Mouse (Mus musculus): ENCODE measurements at regions not wholly inside any gene's neighbourhood (a gene's known extent, or its start where the extent isn't known, plus 50 kb on each side); places are given as distances from the start of the nearest gene placed in this dataset.

- 88% methylated on average over 1 of the region's 1 CpGs for WGBS
- no peaks in the 10 kb centered on the region for H3K27me3 ChIP-seq (ENCODE audit: control insufficient read depth, insufficient read depth, low read length)
- no peak overlapping the region for H3K27ac ChIP-seq (ENCODE audit: insufficient read depth, low read depth, low read length)
- no peak overlapping the region for H3K4me3 ChIP-seq (ENCODE audit: low read depth, low read length)
- no peaks in the 10 kb centered on the region for H3K36me3 ChIP-seq (ENCODE audit: control insufficient read depth, insufficient read depth, low read length)
- no peak for TF ChIP-seq POLR2A (IDR thresholded peaks at IDR 0.05; ENCODE audit: low read depth, low read length)
- TF ChIP-seq CTCF (IDR thresholded peaks at IDR 0.05; ENCODE audit: extremely low read depth, insufficient read length, insufficient replicate concordance, low read depth, low read length), result no peak
- no peaks in the 10 kb centered on the region for H3K4me1 ChIP-seq (ENCODE audit: control insufficient read depth, insufficient read depth, insufficient read length, low read length)
These were observed 112.9 kb upstream of the Sall1 start for GRCm38 (mm10) chr8:89156909-89157308.

- Histone ChIP-seq H3K27me3 (ENCODE audit: control insufficient read depth, insufficient read depth, low read length) (no peaks in the 10 kb centered on the region), H3K27ac (ENCODE audit: insufficient read depth, low read depth, low read length) (no peak overlapping the region), H3K36me3 (ENCODE audit: control insufficient read depth, insufficient read depth, low read length) (no peaks in the 10 kb centered on the region), H3K4me3 (ENCODE audit: low read depth, low read length) (no peak overlapping the region), H3K4me1 (ENCODE audit: control insufficient read depth, insufficient read depth, insufficient read length, low read length) (no peaks in the 10 kb centered on the region)
- no peak for TF ChIP-seq CTCF (IDR thresholded peaks at IDR 0.05; ENCODE audit: extremely low read depth, insufficient read length, insufficient replicate concordance, low read depth, low read length)
- no peak for TF ChIP-seq POLR2A (IDR thresholded peaks at IDR 0.05; ENCODE audit: low read depth, low read length)
- 41% methylated on average over 3 of the region's 3 CpGs for WGBS
These were observed 109.6 kb upstream of the Sall1 start for GRCm38 (mm10) chr8:89153605-89154004.

GRCm38 (mm10) chr8:89152867-89153595 lies 109.1 kb upstream of the Sall1 start:
- Histone ChIP-seq H3K36me3 (ENCODE audit: control insufficient read depth, insufficient read depth, low read length) (no peaks in the 10 kb centered on the region), H3K4me1 (ENCODE audit: control insufficient read depth, insufficient read depth, insufficient read length, low read length) (no peaks in the 10 kb centered on the region), H3K27ac (ENCODE audit: insufficient read depth, low read depth, low read length) (no peak overlapping the region), H3K4me3 (ENCODE audit: low read depth, low read length) (no peak overlapping the region), H3K27me3 (ENCODE audit: control insufficient read depth, insufficient read depth, low read length) (no peaks in the 10 kb centered on the region)
- WGBS, result 64% methylated on average over 17 of the region's 17 CpGs
- TF ChIP-seq POLR2A (IDR thresholded peaks at IDR 0.05; ENCODE audit: low read depth, low read length) (no peak), CTCF (IDR thresholded peaks at IDR 0.05; ENCODE audit: extremely low read depth, insufficient read length, insufficient replicate concordance, low read depth, low read length) (no peak)

- Histone ChIP-seq H3K27me3 (ENCODE audit: control insufficient read depth, insufficient read depth, low read length) (no peaks in the 10 kb centered on the region), H3K36me3 (ENCODE audit: control insufficient read depth, insufficient read depth, low read length) (no peaks in the 10 kb centered on the region), H3K4me1 (ENCODE audit: control insufficient read depth, insufficient read depth, insufficient read length, low read length) (no peaks in the 10 kb centered on the region), H3K4me3 (ENCODE audit: low read depth, low read length) (no peak overlapping the region), H3K27ac (ENCODE audit: insufficient read depth, low read depth, low read length) (no peak overlapping the region)
- WGBS, result 48% methylated on average over 8 of the region's 8 CpGs
- TF ChIP-seq CTCF (IDR thresholded peaks at IDR 0.05; ENCODE audit: extremely low read depth, insufficient read length, insufficient replicate concordance, low read depth, low read length), result no peak
- no peak for TF ChIP-seq POLR2A (IDR thresholded peaks at IDR 0.05; ENCODE audit: low read depth, low read length)
These were observed 108.4 kb upstream of the Sall1 start for GRCm38 (mm10) chr8:89152331-89152730.

- Histone ChIP-seq H3K4me1 (ENCODE audit: control insufficient read depth, insufficient read depth, insufficient read length, low read length) (no peaks in the 10 kb centered on the region), H3K36me3 (ENCODE audit: control insufficient read depth, insufficient read depth, low read length) (no peaks in the 10 kb centered on the region), H3K4me3 (ENCODE audit: low read depth, low read length) (no peak overlapping the region), H3K27me3 (ENCODE audit: control insufficient read depth, insufficient read depth, low read length) (no peaks in the 10 kb centered on the region), H3K27ac (ENCODE audit: insufficient read depth, low read depth, low read length) (no peak overlapping the region)
- TF ChIP-seq CTCF (IDR thresholded peaks at IDR 0.05; ENCODE audit: extremely low read depth, insufficient read length, insufficient replicate concordance, low read depth, low read length) (no peak), POLR2A (IDR thresholded peaks at IDR 0.05; ENCODE audit: low read depth, low read length) (no peak)
- WGBS, result 56% methylated on average over 2 of the region's 2 CpGs
These were observed 107.0 kb upstream of the Sall1 start for GRCm38 (mm10) chr8:89150952-89151351.

- H3K27ac ChIP-seq (ENCODE audit: insufficient read depth, low read depth, low read length), result no peak overlapping the region
- H3K36me3 ChIP-seq (ENCODE audit: control insufficient read depth, insufficient read depth, low read length), result no peaks in the 10 kb centered on the region
- 55% methylated on average over 8 of the region's 8 CpGs for WGBS
- no peaks in the 10 kb centered on the region for H3K4me1 ChIP-seq (ENCODE audit: control insufficient read depth, insufficient read depth, insufficient read length, low read length)
- no peak overlapping the region for H3K4me3 ChIP-seq (ENCODE audit: low read depth, low read length)
- no peak for TF ChIP-seq CTCF (IDR thresholded peaks at IDR 0.05; ENCODE audit: extremely low read depth, insufficient read length, insufficient replicate concordance, low read depth, low read length)
- TF ChIP-seq POLR2A (IDR thresholded peaks at IDR 0.05; ENCODE audit: low read depth, low read length), result no peak
- H3K27me3 ChIP-seq (ENCODE audit: control insufficient read depth, insufficient read depth, low read length), result no peaks in the 10 kb centered on the region
These were observed 97.7 kb upstream of the Sall1 start for GRCm38 (mm10) chr8:89141529-89142235.

GRCm38 (mm10) chr8:89139876-89140275 lies 95.9 kb upstream of the Sall1 start:
- Histone ChIP-seq H3K4me3 (ENCODE audit: low read depth, low read length) (no peak overlapping the region), H3K36me3 (ENCODE audit: control insufficient read depth, insufficient read depth, low read length) (no peaks in the 10 kb centered on the region), H3K27ac (ENCODE audit: insufficient read depth, low read depth, low read length) (no peak overlapping the region), H3K4me1 (ENCODE audit: control insufficient read depth, insufficient read depth, insufficient read length, low read length) (no peaks in the 10 kb centered on the region), H3K27me3 (ENCODE audit: control insufficient read depth, insufficient read depth, low read length) (no peaks in the 10 kb centered on the region)
- 45% methylated on average over 3 of the region's 3 CpGs for WGBS
- TF ChIP-seq POLR2A (IDR thresholded peaks at IDR 0.05; ENCODE audit: low read depth, low read length) (no peak), CTCF (IDR thresholded peaks at IDR 0.05; ENCODE audit: extremely low read depth, insufficient read length, insufficient replicate concordance, low read depth, low read length) (no peak)

All from small intestine, adult 2 months (tissue).